Mouse (Mus musculus): ENCODE results near the gene Gm49358.

DNA sequence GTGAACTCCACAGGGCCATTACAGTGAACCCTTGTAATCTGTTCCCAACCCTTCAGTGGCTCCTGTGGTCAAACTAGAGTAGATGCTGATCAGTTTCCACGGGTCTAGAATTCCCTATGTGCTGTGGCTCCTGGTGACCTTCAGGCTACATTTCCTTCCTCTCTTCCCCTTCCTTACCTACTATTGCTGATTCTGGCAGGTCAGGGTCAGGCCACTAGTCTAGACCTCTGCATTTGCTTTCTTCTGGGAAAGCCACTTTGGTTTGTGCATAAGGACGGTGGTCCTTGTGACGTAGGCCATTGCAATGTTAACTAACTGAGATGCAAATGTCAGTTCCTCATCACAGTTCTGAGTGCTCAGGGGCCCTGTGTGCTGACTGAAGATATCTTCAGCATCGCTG, 96.6 kb downstream of the Gm49358 start:
- TF ChIP-seq CTCF (IDR thresholded peaks at IDR 0.05; ENCODE audit: extremely low read depth, insufficient read length, insufficient replicate concordance, low read depth, low read length) (no peak), POLR2A (IDR thresholded peaks at IDR 0.05; ENCODE audit: low read depth, low read length) (no peak)
